Mouse (Mus musculus): ENCODE results near the gene Nhsl1. TPM values are rescaled to one million over a fixed set of nuclear protein-coding genes. Genes with fewer than 3 reads are reported as not detected.

The Nhsl1 gene
- polyA plus RNA-seq (2015; fragmentation: Nextera tagmentation; extraction: Ambion mirVana) = 8.1 and 8.6 TPM in 2 replicates

DNA sequence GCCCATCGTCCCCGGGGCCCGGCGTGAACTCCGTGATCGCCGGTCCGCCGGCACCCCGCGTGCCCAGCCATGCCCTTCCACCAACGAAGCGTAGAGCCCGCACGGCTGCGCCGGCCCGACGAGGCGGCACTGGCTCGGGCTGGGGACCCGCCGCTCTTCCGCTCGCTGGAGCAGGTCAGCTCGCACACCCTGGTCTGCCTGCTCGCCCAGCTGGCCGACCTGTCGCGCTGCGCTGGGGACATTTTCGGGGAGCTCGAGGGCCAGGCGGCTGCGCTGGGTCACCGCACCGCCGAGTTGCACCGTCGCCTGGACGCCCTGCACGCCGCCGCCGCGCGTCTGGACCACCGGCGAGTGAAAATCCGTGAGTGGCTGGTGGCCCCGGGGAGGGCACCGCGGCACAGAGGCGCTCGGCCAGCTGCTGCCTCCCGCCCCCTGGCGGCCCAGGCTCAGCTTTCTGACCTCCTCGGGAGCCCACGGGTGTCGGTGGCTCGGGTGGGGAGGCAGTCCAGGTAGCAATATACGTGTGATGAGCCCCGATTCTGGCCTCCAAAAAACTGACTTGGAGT, at the start of gene Nhsl1:
Gene Nhsl1 (plus strand): TSS at position 70 of the 566 bp plus-strand sequence.
- H3K4me2 ChIP-seq (replicated peaks) = peak within 1 kb of the TSS; percentile 84
- peak within 1 kb of the TSS; percentile 83 for H3K4me3 ChIP-seq
- H3K4me1 ChIP-seq = peaks cover 19% of the 10 kb centered on the region
- under 1% methylated on average over 53 of the region's 63 CpGs for WGBS
- peak; percentile 78 for ATAC-seq (ENCODE audit: low FRiP score, low read depth)
- H3K36me3 ChIP-seq = no peaks in the 10 kb centered on the region
- H3K27me3 ChIP-seq = no peaks in the 10 kb centered on the region
- H3K9ac ChIP-seq = peak within 1 kb of the TSS; percentile 95
- H3K9me3 ChIP-seq = no peaks in the 10 kb centered on the region
- peak within 1 kb of the TSS; percentile 87 for H3K27ac ChIP-seq

DNA sequence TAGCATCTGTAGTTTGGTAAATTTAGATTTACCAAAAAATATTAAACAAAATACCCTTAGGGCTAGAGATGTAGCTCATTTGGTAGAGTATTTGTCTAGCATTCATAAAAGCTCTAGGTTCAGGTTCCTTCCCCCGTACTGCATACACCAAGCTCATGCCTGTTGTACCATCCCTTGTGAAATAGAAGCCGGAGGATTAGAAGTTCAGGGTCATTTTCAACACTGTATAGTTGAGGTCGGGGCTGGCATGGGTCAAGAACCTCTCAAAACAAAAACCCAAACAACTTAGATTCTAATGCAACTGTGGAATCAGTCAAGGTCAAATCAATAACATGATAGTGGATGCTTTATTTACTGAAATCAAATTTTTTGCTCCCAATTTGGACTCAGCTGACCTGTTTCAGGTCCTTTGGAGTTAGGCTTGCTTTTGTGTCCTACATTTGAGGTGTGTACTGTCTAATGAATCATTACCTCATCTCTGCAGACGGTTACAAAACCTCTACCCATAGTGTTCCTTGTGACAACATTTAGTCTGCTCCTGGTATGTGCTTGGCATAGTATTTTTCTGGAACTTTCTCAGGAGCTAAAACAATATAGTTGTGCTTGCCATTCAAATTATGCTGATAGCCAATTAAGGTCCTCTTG, 42.6 kb upstream of the Nhsl1 start:
- no peak overlapping the region for H3K4me3 ChIP-seq
- no peaks in the 10 kb centered on the region for H3K36me3 ChIP-seq
- 0 out of 2 replicates have a peak, but pooled peaks cover 1% of the 10 kb centered on the region for H3K9me3 ChIP-seq
- no peaks in the 10 kb centered on the region for H3K27me3 ChIP-seq
- no peak overlapping the region for H3K9ac ChIP-seq
- no peak overlapping the region for H3K27ac ChIP-seq
- no peak for ATAC-seq (ENCODE audit: low FRiP score, low read depth)
- no peaks in the 10 kb centered on the region for H3K4me1 ChIP-seq
- H3K4me2 ChIP-seq (replicated peaks) = no peak overlapping the region
- WGBS = 87% methylated on average over 4 of the region's 4 CpGs

DNA sequence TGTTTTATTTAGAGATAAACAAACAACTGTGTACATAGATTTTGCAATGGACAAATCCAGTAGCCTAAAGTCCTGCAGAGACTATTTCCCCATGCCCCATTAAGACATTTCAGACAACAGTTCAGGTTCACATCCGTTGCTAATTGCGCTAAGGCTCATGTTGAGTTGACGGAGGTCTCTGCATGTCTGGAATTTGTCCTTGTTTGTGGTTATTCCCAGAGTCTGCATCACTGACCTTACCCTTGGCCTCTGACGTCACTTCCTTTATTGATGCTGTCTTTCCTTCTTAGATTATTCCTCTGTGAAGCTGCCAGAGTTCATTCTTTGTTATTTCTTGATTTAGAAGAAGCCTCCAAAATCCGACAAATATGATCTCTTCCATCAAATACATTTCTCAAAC, 34.8 kb upstream of the Nhsl1 start:
- Histone ChIP-seq H3K4me1 (no peaks in the 10 kb centered on the region), H3K9ac (no peak overlapping the region), H3K27me3 (no peaks in the 10 kb centered on the region), H3K4me3 (no peak overlapping the region), H3K27ac (no peak overlapping the region), H3K9me3 (no peaks in the 10 kb centered on the region), H3K4me2 (replicated peaks) (no peak overlapping the region), H3K36me3 (no peaks in the 10 kb centered on the region)
- ATAC-seq (ENCODE audit: low FRiP score, low read depth) = no peak
- WGBS = 81% methylated on average over 5 of the region's 5 CpGs

DNA sequence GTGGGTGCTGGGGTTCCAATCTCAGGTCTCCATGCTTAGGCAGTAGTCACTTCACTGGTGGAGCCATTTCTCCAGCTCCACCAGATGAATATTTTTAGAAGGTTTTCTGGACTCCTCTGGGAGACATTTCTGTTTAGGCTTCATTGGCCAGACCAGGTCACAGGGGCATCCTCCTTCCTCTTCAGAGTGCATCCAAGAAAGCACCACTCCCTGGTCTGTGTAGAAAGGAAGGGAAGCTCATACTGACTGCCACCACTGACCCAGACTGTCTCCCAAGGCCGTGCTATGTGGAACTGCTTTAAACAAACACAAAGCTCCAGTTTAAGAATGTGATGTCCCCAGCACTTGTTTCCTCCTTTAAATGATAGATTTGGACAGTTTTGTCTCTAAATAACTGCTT, 29.3 kb upstream of the Nhsl1 start:
- 65% methylated on average over 1 of the region's 1 CpGs for WGBS
- H3K27ac ChIP-seq = no peak overlapping the region
- no peak overlapping the region for H3K4me3 ChIP-seq
- H3K4me2 ChIP-seq (replicated peaks) = no peak overlapping the region
- no peak overlapping the region for H3K9ac ChIP-seq
- H3K4me1 ChIP-seq = no peaks in the 10 kb centered on the region
- no peaks in the 10 kb centered on the region for H3K36me3 ChIP-seq
- no peaks in the 10 kb centered on the region for H3K9me3 ChIP-seq
- ATAC-seq (ENCODE audit: low FRiP score, low read depth) = no peak
- no peaks in the 10 kb centered on the region for H3K27me3 ChIP-seq

DNA sequence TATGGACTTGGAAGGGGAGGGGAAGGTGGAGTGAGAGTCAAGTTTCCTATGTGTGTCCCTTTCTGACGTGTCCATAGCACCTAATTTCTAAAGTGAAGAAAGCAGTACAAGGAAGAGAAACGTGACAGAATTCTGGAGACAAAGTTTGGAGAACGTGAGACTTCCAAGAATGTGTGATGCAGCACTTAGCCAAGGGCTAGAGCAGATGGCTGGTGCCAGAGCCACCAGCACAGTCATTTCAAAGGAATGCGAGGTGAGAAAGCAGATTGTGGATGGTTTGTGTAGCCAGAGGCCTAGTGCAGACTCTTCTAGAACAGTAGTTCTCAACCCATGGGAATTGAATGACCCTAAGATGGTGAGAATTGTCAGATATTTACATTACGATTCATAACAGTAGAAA, 13.7 kb upstream of the Nhsl1 start:
- WGBS = 72% methylated on average over 5 of the region's 5 CpGs
- H3K9me3 ChIP-seq = no peaks in the 10 kb centered on the region
- no peak overlapping the region for H3K9ac ChIP-seq
- H3K4me3 ChIP-seq = no peak overlapping the region
- ATAC-seq (ENCODE audit: low FRiP score, low read depth) = no peak
- H3K4me1 ChIP-seq = no peaks in the 10 kb centered on the region
- no peak overlapping the region for H3K27ac ChIP-seq
- H3K4me2 ChIP-seq (replicated peaks) = no peak overlapping the region
- no peaks in the 10 kb centered on the region for H3K27me3 ChIP-seq
- H3K36me3 ChIP-seq = no peaks in the 10 kb centered on the region

DNA sequence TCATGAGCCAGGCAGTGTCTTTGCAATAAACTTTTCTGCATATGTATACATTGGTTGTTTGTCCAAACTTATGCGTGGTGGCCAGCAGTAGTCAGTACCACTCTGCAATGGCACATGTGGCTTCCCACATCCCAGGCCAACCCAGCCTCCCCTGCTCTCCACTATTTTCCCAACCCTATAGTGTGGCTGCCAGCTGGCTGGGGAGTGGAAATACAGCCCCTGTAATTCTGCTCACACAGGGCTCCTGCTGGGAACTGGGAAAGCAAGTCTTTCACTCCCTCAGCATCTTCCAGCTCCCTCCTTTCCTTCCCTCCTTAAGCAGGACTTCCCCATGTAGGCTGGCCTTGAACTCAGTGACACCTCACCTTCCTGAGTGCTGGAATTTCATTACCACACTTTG, 3.7 kb upstream of the Nhsl1 start:
- Histone ChIP-seq H3K27ac (no peak overlapping the region), H3K27me3 (no peaks in the 10 kb centered on the region), H3K9ac (no peak overlapping the region), H3K36me3 (no peaks in the 10 kb centered on the region), H3K9me3 (no peaks in the 10 kb centered on the region), H3K4me1 (peaks cover 13% of the 10 kb centered on the region), H3K4me2 (replicated peaks) (no peak overlapping the region), H3K4me3 (no peak overlapping the region)
- no peak for ATAC-seq (ENCODE audit: low FRiP score, low read depth)
- 90% methylated on average over 1 of the region's 1 CpGs for WGBS

DNA sequence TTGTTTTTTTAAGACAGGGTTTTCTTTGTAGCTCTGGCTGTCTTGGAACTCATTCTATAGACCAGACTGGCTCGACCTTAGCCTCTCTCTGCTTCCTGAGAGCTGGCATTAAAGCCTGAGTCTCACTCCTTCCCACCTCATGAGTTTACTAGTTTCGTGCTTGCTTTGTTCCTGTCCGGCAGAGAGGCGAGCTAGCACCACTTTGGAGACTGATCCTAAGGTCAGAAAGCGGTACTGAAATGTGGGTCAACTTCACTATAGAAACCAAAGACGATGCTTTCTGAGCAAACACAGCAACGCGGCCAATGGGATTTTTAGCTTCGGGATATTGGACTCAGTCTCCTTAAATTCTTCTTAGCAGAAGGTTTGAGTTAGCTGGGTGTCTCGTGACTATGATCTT, 1.3 kb upstream of the Nhsl1 start:
- no peak for ATAC-seq (ENCODE audit: low FRiP score, low read depth)
- Histone ChIP-seq H3K9ac (peak overlapping the region; percentile 95; the same call in 1 of the 2 replicates), H3K27me3 (no peaks in the 10 kb centered on the region), H3K4me2 (replicated peaks) (peak overlapping the region; percentile 84), H3K4me3 (peak overlapping the region; percentile 83; the same call in 1 of the 2 replicates), H3K9me3 (no peaks in the 10 kb centered on the region), H3K27ac (no peak overlapping the region), H3K4me1 (peaks cover 17% of the 10 kb centered on the region), H3K36me3 (no peaks in the 10 kb centered on the region)
- WGBS = 29% methylated on average over 10 of the region's 10 CpGs

DNA sequence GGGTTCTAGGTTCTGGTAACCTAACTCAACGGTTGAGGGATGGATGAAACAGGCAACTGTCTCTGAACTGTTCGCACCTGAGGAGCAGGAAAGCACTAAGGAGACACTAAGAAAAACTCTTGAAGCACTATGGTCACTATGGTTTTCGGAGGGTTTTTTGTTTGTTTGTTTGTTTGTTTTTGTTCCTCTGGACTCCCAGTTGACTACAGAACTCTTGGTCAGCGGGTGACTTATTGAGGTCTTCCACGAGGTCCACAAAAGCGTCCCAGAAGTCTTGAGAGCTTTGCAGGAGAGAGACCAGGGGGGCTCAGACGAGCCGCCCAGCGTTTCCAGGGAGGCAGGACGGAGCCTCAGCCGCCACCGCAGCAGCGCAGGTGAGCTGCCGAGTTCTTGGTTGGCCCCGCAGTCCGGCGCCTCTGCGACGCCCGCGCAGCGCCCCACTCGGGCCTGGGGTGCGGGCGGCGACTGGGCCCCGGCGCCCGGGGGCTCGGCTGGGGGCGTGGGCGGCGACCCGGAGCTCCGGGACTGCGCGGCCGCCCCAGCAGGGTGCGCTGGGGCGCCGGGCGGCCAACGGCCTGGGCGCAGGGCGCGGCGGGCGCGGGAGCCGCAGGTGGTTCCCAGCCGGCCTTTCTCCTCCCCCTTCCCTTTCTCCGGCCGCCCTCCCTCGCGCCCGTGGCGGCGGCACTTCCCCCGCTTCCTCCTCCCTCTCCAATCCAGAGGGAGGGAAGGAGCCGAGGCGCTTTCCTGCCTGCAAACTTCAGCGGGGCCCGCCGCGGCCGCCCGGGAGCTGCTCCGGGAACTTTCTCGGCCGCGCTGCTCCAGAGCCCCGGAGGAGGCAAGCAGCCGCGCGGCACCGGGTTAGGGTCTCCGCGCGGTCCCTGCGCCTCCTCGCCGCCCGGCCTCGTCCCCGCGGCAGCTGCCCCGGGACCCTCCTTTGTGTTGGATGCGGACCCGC, 547 bp upstream of the Nhsl1 start:
- Histone ChIP-seq H3K4me3 (peak overlapping the region; percentile 83), H3K4me2 (replicated peaks) (peak overlapping the region; percentile 84), H3K36me3 (no peaks in the 10 kb centered on the region), H3K27me3 (no peaks in the 10 kb centered on the region), H3K4me1 (peaks cover 17% of the 10 kb centered on the region), H3K9me3 (no peaks in the 10 kb centered on the region), H3K27ac (peak overlapping the region; percentile 87), H3K9ac (peak overlapping the region; percentile 95)
- 2% methylated on average over 50 of the region's 89 CpGs for WGBS
- peak; percentile 82 for ATAC-seq (ENCODE audit: low FRiP score, low read depth)

DNA sequence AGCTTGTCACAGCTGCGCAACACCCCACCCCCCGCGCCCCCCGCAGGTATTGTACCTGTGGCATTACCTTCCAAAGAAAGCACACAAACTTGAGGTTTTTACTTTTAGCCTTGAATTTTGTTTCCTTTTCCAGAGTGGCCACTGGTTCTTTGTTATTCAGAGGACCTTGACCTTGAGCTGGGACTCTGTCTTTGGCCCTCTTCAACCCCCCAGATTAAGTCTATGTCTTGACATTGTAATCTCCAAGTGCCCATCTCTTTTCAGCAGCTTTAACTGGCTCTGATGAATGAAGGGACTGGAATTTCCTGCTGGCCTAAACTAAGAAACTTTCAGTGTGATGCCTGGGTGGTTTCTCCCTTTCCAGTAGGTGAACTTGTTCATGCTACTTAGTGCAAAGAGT, 906 bp downstream of the Nhsl1 start:
- no peak for ATAC-seq (ENCODE audit: low FRiP score, low read depth)
- H3K27me3 ChIP-seq = no peaks in the 10 kb centered on the region

DNA sequence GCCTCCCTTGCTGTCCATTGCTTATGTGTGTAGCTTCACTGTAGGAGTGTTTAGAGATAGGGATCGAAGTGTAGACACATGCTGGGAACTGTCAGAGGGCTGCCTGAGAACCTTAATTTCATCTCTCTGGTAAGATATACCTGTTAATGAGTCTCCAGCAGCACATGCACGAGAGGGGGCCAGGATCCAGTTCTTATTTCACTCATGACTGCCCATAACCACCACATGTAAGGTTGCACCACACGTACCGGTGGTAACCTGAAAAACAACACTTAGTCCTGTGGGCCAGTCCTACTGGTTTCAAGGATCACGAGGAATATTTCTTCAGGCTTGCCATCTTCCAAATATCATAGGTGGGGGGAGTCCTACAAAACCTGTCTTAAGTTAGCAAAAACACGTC, 3.1 kb downstream of the Nhsl1 start:
- Histone ChIP-seq H3K27ac (no peak overlapping the region), H3K36me3 (no peaks in the 10 kb centered on the region), H3K4me3 (no peak overlapping the region), H3K4me1 (peaks cover 19% of the 10 kb centered on the region), H3K4me2 (replicated peaks) (no peak overlapping the region), H3K27me3 (no peaks in the 10 kb centered on the region), H3K9me3 (no peaks in the 10 kb centered on the region), H3K9ac (no peak overlapping the region)
- ATAC-seq (ENCODE audit: low FRiP score, low read depth) = no peak
- 80% methylated on average over 6 of the region's 6 CpGs for WGBS

More for the DNA sequence above, 906 bp downstream of the Nhsl1 start:
- H3K4me3 ChIP-seq = peak overlapping the region; percentile 83
- H3K36me3 ChIP-seq = no peaks in the 10 kb centered on the region
- no peaks in the 10 kb centered on the region for H3K9me3 ChIP-seq
- no peak overlapping the region for H3K27ac ChIP-seq
- H3K9ac ChIP-seq = peak overlapping the region; percentile 95; the same call in 1 of the 2 replicates
- H3K4me2 ChIP-seq (replicated peaks) = peak overlapping the region; percentile 84
- H3K4me1 ChIP-seq = peaks cover 19% of the 10 kb centered on the region
- 15% methylated on average over 4 of the region's 4 CpGs for WGBS

DNA sequence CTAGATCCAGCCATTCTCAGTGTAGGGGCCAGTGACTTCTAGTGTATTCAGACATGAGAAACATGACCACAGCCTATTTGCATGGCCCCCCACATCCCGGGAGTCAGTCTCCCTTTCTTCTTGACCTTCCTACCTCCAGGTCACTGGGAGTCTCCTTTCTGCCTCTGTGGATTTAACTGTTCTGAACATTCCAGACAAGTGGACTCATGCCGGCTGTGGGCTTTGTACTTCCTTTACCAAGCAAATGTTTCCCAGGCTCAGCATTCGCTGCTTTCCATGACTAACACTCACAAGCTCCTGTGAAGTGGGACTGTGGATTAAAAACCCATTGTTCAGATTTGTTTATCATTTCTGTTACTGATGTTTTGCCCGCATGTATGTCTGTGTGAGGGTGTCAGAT, 4.9 kb downstream of the Nhsl1 start:
- Histone ChIP-seq H3K9me3 (no peaks in the 10 kb centered on the region), H3K36me3 (no peaks in the 10 kb centered on the region), H3K4me2 (replicated peaks) (no peak overlapping the region), H3K4me1 (peaks cover 18% of the 10 kb centered on the region), H3K9ac (no peak overlapping the region), H3K27me3 (no peaks in the 10 kb centered on the region), H3K4me3 (no peak overlapping the region), H3K27ac (no peak overlapping the region)
- WGBS = 53% methylated on average over 4 of the region's 4 CpGs
- no peak for ATAC-seq (ENCODE audit: low FRiP score, low read depth)

DNA sequence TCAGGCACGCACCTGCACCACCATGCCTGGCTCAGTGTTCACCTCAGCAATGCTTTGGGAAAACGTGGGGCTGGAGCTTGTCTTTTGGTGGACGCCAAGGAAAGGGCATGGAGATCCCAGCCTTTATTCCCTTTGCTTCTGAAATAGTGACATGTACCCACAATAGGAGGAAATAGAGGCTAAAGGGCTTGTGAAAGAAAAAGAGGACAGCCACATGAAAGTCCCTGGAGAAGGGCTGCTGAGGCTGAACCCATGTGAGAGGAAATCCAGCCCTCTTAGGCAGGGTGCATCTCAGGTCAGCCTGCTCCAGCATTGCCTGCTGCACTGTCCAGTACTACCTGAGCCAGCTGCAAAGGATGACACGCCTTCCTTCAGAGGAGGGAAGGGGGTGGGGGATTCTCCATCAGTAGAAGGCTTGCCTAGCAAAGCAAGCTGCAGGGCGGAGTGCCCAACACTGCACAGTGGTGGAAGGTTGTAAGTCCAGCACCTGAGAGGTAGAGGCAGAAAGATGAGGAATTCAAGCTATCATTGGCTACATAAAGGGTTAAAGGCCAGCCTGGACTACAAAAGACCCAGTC, 9.6 kb downstream of the Nhsl1 start:
- Histone ChIP-seq H3K9me3 (no peaks in the 10 kb centered on the region), H3K9ac (no peak overlapping the region), H3K27ac (no peak overlapping the region), H3K36me3 (no peaks in the 10 kb centered on the region), H3K27me3 (no peaks in the 10 kb centered on the region), H3K4me1 (peaks cover 16% of the 10 kb centered on the region), H3K4me3 (no peak overlapping the region), H3K4me2 (replicated peaks) (no peak overlapping the region)
- WGBS = 62% methylated on average over 5 of the region's 5 CpGs
- no peak for ATAC-seq (ENCODE audit: low FRiP score, low read depth)
